Mouse (Mus musculus): ENCODE data around the gene Mast1. TPM values are rescaled to one million over a fixed set of nuclear protein-coding genes. Genes with fewer than 3 reads are reported as not detected.

The Mast1 gene
- polyA plus RNA-seq, 1 experiment, result 0.42 TPM

- peaks cover 9% of the 10 kb centered on the region for H3K4me1 ChIP-seq (ENCODE audit: control insufficient read depth, insufficient read depth, low read length)
Measured at GRCm38 (mm10) chr8:84877297-84878035, 59.7 kb downstream of the Mast1 start.

GRCm38 (mm10) chr8:84874339-84874738 is 62.8 kb downstream of the Mast1 start:
- Histone ChIP-seq H3K4me3 (ENCODE audit: insufficient read depth, low read length) (no peak overlapping the region), H3K4me1 (ENCODE audit: control insufficient read depth, insufficient read depth, low read length) (peaks cover 9% of the 10 kb centered on the region), H3K27ac (ENCODE audit: insufficient read depth, low read depth, low read length) (no peak overlapping the region)
- TF ChIP-seq CTCF (IDR thresholded peaks at IDR 0.05; ENCODE audit: low read depth, low read length) (no peak), POLR2A (IDR thresholded peaks at IDR 0.05; ENCODE audit: borderline replicate concordance, low read depth, low read length) (no peak)

More at GRCm38 (mm10) chr8:84877297-84878035, 59.7 kb downstream of the Mast1 start:
- Histone ChIP-seq H3K27ac (ENCODE audit: insufficient read depth, low read depth, low read length) (no peak overlapping the region), H3K4me3 (ENCODE audit: insufficient read depth, low read length) (no peak overlapping the region)
- TF ChIP-seq CTCF (IDR thresholded peaks at IDR 0.05; ENCODE audit: low read depth, low read length) (no peak), POLR2A (IDR thresholded peaks at IDR 0.05; ENCODE audit: borderline replicate concordance, low read depth, low read length) (no peak)

GRCm38 (mm10) chr8:84873016-84873415 is 64.1 kb downstream of the Mast1 start:
- Histone ChIP-seq H3K27ac (ENCODE audit: insufficient read depth, low read depth, low read length) (no peak overlapping the region), H3K4me3 (ENCODE audit: insufficient read depth, low read length) (peak overlapping the region; percentile 61), H3K4me1 (ENCODE audit: control insufficient read depth, insufficient read depth, low read length) (peaks cover 9% of the 10 kb centered on the region)
- TF ChIP-seq POLR2A (IDR thresholded peaks at IDR 0.05; ENCODE audit: borderline replicate concordance, low read depth, low read length) (no peak), CTCF (IDR thresholded peaks at IDR 0.05; ENCODE audit: low read depth, low read length) (no peak)

- H3K4me3 ChIP-seq (ENCODE audit: insufficient read depth, low read length), result peak overlapping the region; percentile 61
- H3K4me1 ChIP-seq (ENCODE audit: control insufficient read depth, insufficient read depth, low read length), result peaks cover 9% of the 10 kb centered on the region
- H3K27ac ChIP-seq (ENCODE audit: insufficient read depth, low read depth, low read length), result no peak overlapping the region
- TF ChIP-seq CTCF (IDR thresholded peaks at IDR 0.05; ENCODE audit: low read depth, low read length), result no peak
- TF ChIP-seq POLR2A (IDR thresholded peaks at IDR 0.05; ENCODE audit: borderline replicate concordance, low read depth, low read length), result no peak
Measured at GRCm38 (mm10) chr8:84872309-84872965, 64.7 kb downstream of the Mast1 start.

- Histone ChIP-seq H3K4me3 (ENCODE audit: insufficient read depth, low read length) (peak within 1 kb of the TSS; percentile 61), H3K4me1 (ENCODE audit: control insufficient read depth, insufficient read depth, low read length) (peaks cover 9% of the 10 kb centered on the region), H3K27ac (ENCODE audit: insufficient read depth, low read depth, low read length) (peak within 1 kb of the TSS; percentile 34; the same call in 1 of the 2 replicates)
- TF ChIP-seq CTCF (IDR thresholded peaks at IDR 0.05; ENCODE audit: low read depth, low read length) (no peak), POLR2A (IDR thresholded peaks at IDR 0.05; ENCODE audit: borderline replicate concordance, low read depth, low read length) (0 out of 2 replicates have a peak, but pooled peaks have one; percentile 13)
Measured at GRCm38 (mm10) chr8:84871376-84872308, 65.5 kb downstream of the Mast1 start, which contains the start of gene Syce2. Gene Syce2 (plus strand): TSS chr8:84872111.

Other genes starting within 250 kb of the Mast1 start
- 30.8 and 35.2 TPM in 2 replicates for gene Nacc1, start 249.5 kb downstream of the Mast1 start, polyA plus RNA-seq (2012; ENCODE audit: insufficient read depth, insufficient read length, missing spikeins)
- 91.9 and 102 TPM in 2 replicates for gene Lyl1, start 235.9 kb downstream of the Mast1 start, polyA plus RNA-seq (2012; ENCODE audit: insufficient read depth, insufficient read length, missing spikeins)
- gene G430095P16Rik, start 214.4 kb downstream of the Mast1 start, polyA plus RNA-seq (2012; ENCODE audit: insufficient read depth, insufficient read length, missing spikeins), result 1.0 and 1.1 TPM in 2 replicates
- gene Nfix, start 137.0 kb downstream of the Mast1 start, polyA plus RNA-seq (2012; ENCODE audit: insufficient read depth, insufficient read length, missing spikeins), result 8.3 and 12.5 TPM in 2 replicates
- gene Dand5, start 114.5 kb downstream of the Mast1 start, polyA plus RNA-seq (2012; ENCODE audit: insufficient read depth, insufficient read length, missing spikeins), result 3.3 and 5.4 TPM in 2 replicates
- 12.7 and 13.9 TPM in 2 replicates for gene Gadd45gip1, start 105.8 kb downstream of the Mast1 start, polyA plus RNA-seq (2012; ENCODE audit: insufficient read depth, insufficient read length, missing spikeins)
- 49.1 and 54.0 TPM in 2 replicates for gene Rad23a, start 96.7 kb downstream of the Mast1 start, polyA plus RNA-seq (2012; ENCODE audit: insufficient read depth, insufficient read length, missing spikeins)
- gene Calr, start 90.4 kb downstream of the Mast1 start, polyA plus RNA-seq (2012; ENCODE audit: insufficient read depth, insufficient read length, missing spikeins), result 674 and 696 TPM in 2 replicates
- 23.1 and 30.5 TPM in 2 replicates for gene Farsa, start 80.4 kb downstream of the Mast1 start, polyA plus RNA-seq (2012; ENCODE audit: insufficient read depth, insufficient read length, missing spikeins)
- 19.4 and 19.6 TPM in 2 replicates for gene Syce2, start 65.2 kb downstream of the Mast1 start, polyA plus RNA-seq (2012; ENCODE audit: insufficient read depth, insufficient read length, missing spikeins)
- 13.4 and 17.6 TPM in 2 replicates for gene Gcdh, start 43.4 kb downstream of the Mast1 start, polyA plus RNA-seq (2012; ENCODE audit: insufficient read depth, insufficient read length, missing spikeins)
- not detected in 2 replicates for gene Klf1, start 35.4 kb downstream of the Mast1 start, polyA plus RNA-seq (2012; ENCODE audit: insufficient read depth, insufficient read length, missing spikeins)
- gene Dnase2a, start 28.8 kb downstream of the Mast1 start, polyA plus RNA-seq (2012; ENCODE audit: insufficient read depth, insufficient read length, missing spikeins), result 109 and 119 TPM in 2 replicates
- gene Rtbdn, start 9.6 kb upstream of the Mast1 start, polyA plus RNA-seq (2012; ENCODE audit: insufficient read depth, insufficient read length, missing spikeins), result not detected in 2 replicates
- gene Gm49661, start 32.1 kb upstream of the Mast1 start, polyA plus RNA-seq (2012; ENCODE audit: insufficient read depth, insufficient read length, missing spikeins), result not detected in 2 replicates
- gene Prdx2, start 32.2 kb upstream of the Mast1 start, polyA plus RNA-seq (2012; ENCODE audit: insufficient read depth, insufficient read length, missing spikeins), result 267 and 279 TPM in 2 replicates
- 39.8 and 40.7 TPM in 2 replicates for gene Rnaseh2a, start 32.4 kb upstream of the Mast1 start, polyA plus RNA-seq (2012; ENCODE audit: insufficient read depth, insufficient read length, missing spikeins)
- gene Junb, start 41.4 kb upstream of the Mast1 start, polyA plus RNA-seq (2012; ENCODE audit: insufficient read depth, insufficient read length, missing spikeins), result 71.1 and 80.8 TPM in 2 replicates
- 14.5 and 17.4 TPM in 2 replicates for gene Hook2, start 53.2 kb upstream of the Mast1 start, polyA plus RNA-seq (2012; ENCODE audit: insufficient read depth, insufficient read length, missing spikeins)
- gene Best2, start 77.2 kb upstream of the Mast1 start, polyA plus RNA-seq (2012; ENCODE audit: insufficient read depth, insufficient read length, missing spikeins), result not detected in 2 replicates
- gene Asna1, start 87.9 kb upstream of the Mast1 start, polyA plus RNA-seq (2012; ENCODE audit: insufficient read depth, insufficient read length, missing spikeins), result 74.5 and 75.3 TPM in 2 replicates
- gene Trir, start 89.5 kb upstream of the Mast1 start, polyA plus RNA-seq (2012; ENCODE audit: insufficient read depth, insufficient read length, missing spikeins), result 145 and 177 TPM in 2 replicates
- 34.0 and 44.4 TPM in 2 replicates for gene Tnpo2, start 99.6 kb upstream of the Mast1 start, polyA plus RNA-seq (2012; ENCODE audit: insufficient read depth, insufficient read length, missing spikeins)
- 10.2 and 11.8 TPM in 2 replicates for gene Fbxw9, start 122.7 kb upstream of the Mast1 start, polyA plus RNA-seq (2012; ENCODE audit: insufficient read depth, insufficient read length, missing spikeins)
- not detected in 2 replicates for gene Gm5741, start 130.6 kb upstream of the Mast1 start, polyA plus RNA-seq (2012; ENCODE audit: insufficient read depth, insufficient read length, missing spikeins)
- 36.7 and 44.9 TPM in 2 replicates for gene Dhps, start 134.4 kb upstream of the Mast1 start, polyA plus RNA-seq (2012; ENCODE audit: insufficient read depth, insufficient read length, missing spikeins)
- gene Wdr83os, start 143.4 kb upstream of the Mast1 start, polyA plus RNA-seq (2012; ENCODE audit: insufficient read depth, insufficient read length, missing spikeins), result 90.2 and 113 TPM in 2 replicates
- gene Wdr83, start 143.9 kb upstream of the Mast1 start, polyA plus RNA-seq (2012; ENCODE audit: insufficient read depth, insufficient read length, missing spikeins), result 22.6 and 27.3 TPM in 2 replicates
- 390 and 469 TPM in 2 replicates for gene Man2b1, start 145.9 kb upstream of the Mast1 start, polyA plus RNA-seq (2012; ENCODE audit: insufficient read depth, insufficient read length, missing spikeins)
- gene Zfp791, start 185.7 kb upstream of the Mast1 start, polyA plus RNA-seq (2012; ENCODE audit: insufficient read depth, insufficient read length, missing spikeins), result 1.2 and 1.7 TPM in 2 replicates
- not detected in 2 replicates for gene Cks1brt, start 214.6 kb upstream of the Mast1 start, polyA plus RNA-seq (2012; ENCODE audit: insufficient read depth, insufficient read length, missing spikeins)